Mouse (Mus musculus) v-Abl transformed pro-B cells (cell line): Measurements from ENCODE around the gene Prkci.

ENCODE experiments used
- in situ Hi-C, 2 experiments: fragments of 400-800 bp; cut with MboI; formaldehyde crosslinking; loops; one replicate each; pipeline ENCODE4 v1.15.1; 2025; ENCODE audit not compliant: unreplicated experiment in 2 of 2

The Prkci gene

DNA sequence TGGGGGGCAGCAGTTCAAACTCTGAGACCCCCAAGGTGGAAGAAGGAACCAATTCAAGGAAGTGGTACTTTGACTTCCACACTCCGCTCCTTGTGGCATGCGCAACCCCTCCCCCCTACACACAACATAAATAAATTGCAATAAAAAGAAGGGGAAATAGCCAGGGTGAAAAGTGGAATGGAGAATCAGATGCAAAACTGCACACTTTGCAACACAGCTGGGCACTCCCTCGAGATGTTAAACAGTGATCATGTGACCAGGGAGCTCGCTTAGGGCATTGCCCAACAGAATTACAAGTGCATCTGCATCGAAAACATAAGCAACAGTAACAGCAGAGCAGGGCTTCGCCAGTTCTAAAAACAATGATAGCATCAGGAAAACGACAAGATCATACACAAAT, 3.4 kb upstream of the Prkci start:
- in situ Hi-C loops: loop anchor here in 1 of 2 experiments (5.0 kb wide), 1 partner anchor 65 kb away; no protein-coding TSS in a partner anchor

DNA sequence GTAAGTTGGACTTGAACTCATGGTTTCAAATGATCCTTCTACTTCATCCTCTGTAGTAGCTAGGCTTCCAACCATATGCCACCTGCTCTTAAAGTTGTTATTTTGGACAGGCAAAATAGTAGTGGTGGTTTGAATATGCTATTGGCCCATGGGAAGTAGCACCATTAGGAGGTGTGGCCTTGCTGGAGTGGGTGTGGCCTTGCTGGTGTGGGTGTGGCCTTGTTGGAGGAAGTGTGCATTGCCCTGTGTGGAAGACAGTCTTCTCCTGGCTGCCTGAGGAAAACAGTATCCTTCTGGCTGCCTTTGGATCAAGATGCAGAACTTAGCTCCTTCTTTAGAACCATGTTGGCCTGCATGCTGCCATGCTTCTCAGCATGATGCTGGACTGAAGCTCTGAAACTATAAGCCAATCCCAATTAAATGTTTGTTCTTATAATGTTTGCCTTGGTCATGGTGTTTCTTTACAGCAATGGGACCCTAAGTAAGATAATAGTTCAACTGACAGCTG, 2.4 kb upstream of the Prkci start:
- in situ Hi-C loops: loop anchor here in 1 of 2 experiments (5.0 kb wide), 1 partner anchor 64 kb away; no protein-coding TSS in a partner anchor

DNA sequence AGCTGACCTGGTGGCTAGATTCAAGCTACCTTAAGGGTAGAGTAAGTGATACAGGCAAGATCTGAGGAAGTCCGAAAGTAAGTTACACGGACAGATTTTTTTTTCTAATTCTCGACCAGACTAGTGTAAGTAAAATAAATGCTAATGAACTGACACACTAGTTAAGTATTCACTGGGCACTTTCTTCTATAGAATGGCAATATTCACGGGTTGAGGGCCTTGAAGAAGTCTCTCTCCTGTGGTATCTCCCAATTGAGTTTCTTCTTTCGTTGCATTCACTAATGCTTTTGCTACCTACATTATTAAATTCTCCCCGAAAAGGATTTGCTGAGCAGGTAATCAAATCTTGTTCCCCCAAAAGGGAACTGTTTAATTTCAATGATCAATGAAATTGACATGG, 688 bp upstream of the Prkci start:
- in situ Hi-C loops: loop anchor here in 1 of 2 experiments (5.0 kb wide), 1 partner anchor 62 kb away; no protein-coding TSS in a partner anchor

DNA sequence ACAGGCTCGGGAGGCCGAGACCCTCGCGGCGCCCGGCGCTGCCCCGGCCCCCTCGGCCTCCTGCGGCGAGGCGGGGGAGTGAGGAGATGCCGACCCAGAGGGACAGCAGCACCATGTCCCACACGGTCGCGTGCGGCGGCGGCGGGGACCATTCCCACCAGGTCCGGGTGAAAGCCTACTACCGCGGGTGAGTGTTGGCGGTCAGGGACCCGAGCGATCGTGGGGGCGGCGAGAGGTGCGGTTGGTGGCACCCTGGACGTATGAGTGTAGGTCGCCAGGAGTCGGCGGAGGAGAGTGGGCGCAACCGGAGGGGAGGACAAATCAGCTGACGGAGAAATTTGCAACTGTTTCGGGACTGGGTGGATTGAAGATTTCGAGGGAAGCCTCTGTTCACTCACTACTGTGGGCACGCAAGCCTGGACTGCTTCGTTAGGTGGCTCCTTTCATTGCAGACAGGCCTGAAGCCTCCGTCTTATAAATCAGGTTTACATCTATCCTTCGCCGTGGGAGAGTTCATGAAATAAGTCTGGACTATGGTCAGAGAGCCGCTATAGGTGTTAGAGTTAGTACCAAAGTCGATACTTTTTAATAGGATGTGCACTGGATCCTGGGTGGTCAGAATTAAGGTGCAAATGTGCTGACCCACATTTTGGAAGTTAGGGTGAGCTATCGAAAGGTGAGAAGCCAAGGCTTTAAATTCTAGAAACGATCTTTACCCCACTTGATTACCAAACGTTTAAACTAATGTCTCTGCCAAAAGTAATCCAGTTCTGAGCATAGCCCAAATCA, 546 bp downstream of the Prkci start:
- in situ Hi-C loops: no loop called here

DNA sequence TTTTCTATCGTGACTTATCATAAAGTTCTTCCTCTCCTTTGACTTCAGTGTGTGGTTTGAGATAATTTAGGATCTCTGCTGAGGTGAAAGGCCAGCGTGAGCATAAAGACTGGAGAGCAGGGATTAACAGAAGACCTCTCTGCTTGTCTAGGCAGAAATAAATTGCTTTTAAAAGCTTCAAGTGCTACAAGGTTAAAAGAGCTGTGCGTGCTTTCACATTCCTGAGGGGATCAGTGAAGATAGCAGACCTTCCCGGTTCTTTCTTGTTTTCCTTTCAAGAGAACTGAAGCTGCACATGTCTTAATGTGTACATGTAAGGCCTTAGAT, 1.1 kb downstream of the Prkci start:
- in situ Hi-C loops: no loop called here

DNA sequence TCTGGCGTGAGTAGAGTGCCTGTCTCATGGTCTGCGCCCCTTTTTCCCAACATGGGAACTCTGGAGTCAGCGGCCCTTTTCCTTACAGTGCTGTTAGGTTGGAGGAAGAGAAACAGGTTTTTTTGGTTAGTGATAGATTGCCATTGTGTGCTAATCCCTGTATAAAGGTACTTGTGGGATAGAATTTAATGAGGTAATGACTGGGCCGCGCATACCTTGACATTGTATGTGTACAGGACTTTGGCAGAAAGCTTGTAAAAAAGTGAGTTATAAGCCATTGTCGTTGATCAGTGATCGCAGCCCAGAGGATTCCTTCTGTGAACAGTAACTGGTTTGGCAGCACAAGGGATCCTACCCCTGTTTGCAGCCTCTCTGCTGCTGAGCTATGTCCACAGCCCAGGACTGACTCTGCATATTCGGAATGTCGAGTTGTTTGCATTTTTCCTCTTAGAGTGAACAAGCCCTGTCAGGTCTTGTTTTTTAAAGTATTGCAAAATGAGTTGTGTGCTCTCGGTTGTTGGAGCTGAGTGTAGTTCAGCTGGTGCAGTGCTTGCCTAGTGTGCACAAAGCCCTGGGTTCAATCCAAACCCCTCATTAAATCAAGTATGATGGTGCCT, 4.0 kb downstream of the Prkci start:
- in situ Hi-C loops: no loop called here

DNA sequence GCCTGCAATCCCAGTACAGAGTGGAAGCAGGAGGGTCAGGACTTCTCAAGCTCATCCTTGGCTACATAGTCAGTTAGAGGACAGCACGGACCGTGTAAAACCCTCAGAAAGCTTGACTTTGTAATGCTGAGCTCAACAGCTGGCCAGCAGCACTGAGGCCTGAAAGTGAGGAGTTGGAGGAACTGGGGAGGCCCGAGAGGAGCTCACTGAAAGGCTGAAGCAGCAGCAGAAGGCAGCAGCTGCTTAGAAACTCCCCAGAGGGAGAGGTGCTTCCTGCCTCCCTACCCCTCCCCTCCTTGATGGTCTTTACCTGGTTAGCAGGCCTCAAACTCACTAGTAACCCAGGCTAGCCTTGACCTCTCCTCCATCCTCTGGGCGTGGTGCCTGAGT, 4.5 kb downstream of the Prkci start:
- in situ Hi-C loops: no loop called here

DNA sequence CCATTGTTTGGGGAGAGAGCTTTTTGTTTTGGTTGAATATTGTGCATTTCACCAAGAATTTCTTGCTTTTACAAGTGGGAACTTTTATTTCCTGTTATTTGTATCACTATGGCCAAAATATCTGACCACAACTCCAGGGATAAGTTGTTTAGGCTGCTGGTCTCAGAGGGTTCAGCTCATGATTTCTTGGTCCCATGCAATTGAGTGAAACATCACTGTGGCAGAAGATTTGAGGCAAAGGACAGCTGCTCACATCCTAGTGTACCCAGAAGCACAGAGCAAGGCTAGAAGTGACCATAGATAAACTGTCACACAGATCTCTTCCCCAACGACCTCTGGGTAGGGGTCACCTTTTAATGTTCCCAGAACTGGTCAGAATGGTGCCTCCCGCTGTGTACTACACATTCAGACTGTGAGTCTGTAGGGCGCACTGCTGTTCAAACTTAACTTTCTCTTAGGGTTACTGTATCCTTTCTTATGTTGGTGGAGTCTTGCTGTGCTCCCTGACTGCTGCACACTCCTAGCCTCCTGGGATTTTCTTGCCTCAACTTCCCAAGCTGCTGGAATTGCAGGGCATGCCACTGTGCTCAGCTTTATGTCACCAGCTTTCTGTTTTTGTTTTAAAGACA, 5.6 kb downstream of the Prkci start:
- in situ Hi-C loops: no loop called here

DNA sequence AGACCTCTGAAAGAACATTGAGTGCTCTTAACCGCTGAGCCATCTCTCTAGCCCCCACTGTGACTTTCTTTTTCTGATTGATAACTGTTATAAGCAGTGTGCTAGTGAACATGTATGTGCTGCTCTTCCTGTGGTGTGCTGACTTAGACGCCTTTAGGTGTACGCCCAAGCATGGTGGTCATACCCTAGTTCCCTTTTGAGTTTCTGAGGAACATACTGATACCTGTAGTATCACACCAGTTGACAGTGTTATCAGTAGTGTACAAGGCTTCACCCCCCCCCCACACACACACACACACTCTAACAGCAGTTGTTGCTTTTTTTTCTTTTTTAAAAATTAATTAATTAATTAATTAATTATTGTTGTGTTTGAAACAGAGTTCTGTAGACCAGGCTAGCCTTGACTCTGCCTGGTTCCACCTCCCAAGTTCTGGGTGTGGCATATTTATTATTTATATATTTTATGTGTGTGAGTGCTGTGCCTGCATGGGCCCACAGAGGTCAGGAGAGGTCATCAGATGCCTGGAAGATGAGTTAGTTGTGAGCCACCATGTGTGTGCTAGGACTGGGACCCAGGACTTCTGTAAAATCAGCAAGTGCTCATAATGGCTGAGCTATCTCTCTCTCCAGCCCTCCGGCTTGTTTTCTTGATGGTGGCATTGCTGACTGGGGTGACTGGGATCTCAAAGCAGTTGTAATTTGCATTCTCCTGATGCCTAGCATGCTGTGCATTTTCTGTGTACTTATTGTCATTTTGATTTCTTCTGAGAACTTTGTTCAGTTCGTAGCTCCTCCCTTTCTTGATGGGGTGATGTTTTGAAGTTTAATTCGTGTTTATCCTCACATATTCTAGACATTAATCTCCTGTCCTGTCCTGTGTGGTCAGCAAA, 9.0 kb downstream of the Prkci start:
- in situ Hi-C loops: no loop called here

DNA sequence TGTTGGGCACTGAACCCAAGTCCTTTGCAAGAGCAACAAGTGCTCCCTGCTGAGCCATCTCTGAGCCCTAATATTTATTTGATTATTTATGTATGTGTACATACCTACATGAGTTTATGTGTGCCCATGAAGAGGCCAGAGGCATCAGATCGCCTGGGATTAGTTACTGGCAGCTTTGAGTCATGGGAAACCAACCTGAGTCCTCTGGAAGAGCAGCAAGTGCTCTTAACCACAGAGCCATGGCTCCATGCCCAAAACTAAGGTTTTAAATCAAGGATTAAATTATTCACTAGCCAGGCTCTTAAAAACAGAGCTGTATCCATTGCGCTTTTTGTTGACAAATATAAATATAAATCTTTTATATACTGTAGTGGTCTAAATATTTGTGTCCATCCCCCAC, 18.8 kb downstream of the Prkci start:
- in situ Hi-C loops: no loop called here

DNA sequence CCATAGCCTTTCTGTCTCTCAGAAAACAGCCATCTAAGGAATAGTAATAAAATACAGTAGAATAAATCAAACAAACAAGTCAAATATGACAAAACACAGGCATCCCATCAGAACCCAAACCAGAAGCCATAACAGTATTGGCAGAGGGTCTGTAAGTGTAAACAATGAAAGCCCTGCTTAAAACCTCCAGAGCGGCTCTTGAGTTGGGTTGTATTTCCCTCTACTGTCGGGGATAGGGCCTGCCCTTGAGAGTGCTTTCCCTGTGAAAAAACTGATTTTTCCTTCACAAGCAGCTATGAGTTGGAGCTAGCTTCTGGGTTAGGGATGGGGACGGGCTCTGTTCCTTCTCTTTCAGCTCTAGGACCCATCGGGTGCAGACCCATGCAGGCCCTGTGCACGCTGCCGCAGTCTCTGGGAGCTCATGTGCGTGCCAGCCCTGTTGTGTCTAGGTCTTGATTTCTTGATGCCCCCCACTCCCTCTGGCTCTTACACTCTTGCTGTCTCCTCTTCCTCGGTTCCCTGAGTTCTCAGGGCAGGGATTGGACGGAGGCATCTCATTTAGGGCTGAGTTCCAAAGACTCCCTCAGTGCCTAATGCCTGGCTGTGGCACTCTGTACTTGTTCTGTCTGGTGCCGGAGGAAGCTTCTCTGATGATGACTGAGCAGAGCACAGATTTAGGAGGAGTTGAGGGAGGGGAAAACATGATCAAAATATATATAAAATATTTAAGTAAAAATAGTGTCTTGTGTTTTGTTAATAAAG, 20.3 kb downstream of the Prkci start:
- in situ Hi-C loops: no loop called here

DNA sequence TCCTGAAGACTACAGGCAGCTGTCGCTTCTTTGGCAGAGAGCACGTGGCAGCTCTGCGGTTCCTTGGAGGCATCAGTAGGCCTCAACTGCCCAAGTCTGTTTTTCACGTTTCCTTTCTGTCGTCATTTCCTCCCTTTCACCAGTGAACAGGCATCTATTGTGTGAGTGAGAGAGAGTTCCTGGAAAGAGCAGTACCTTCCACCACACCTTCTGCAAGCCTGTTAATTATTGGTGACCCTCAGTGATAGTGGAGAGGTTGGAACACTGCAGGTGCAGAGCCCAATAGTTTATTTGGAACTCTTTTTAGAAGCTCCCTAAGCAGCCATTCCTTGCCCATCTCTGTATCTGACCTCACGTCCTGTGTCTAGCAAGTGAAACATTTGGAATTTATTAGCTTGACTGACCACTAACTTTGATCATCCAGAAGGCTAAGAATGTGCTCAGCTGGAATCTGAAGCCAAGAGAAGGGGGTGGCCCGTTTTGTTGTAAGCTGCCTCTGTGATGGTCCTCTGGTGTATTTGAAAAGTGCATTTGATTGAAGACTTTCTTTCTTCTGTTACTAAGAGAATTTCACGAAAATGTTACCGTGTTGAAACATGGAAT, 21.1 kb downstream of the Prkci start:
- in situ Hi-C loops: no loop called here

DNA sequence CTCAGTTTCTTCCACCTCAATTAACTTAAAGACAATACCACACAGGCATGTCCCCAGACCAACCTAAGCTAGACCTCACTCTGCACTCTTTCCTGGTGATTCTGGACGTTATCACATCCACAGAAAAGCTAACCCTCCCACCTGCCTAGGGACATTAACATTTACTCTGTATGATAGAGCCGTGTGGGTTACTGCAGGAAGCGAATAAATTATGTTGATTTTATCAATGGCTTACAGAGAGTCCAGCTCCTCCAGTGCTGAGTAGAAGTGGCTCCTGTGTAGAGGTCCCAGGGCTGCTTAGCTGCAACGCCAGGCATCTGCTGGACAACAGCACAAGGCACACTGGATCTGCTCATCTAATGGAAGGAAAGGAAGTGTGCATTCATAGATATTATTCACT, 22.1 kb downstream of the Prkci start:
- in situ Hi-C loops: no loop called here

DNA sequence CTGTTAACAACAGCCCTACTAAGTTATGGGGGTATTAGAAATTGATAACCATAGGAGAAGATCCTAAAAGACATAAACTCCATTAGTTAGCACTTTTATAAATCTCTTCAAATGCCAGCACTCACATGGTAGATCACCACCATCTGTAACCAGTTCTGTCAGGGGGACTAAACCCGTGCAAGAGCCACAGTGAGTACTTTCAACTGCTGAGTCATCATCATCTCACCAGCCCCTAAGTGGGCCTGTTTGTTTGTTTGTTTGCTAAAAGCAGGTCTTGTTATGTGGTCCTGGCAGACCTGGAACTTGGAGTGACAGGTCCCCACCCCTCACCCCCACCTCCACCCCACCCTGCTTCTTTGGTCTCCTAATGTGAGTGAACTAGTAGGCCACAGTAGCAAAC, 23.7 kb downstream of the Prkci start:
- in situ Hi-C loops: no loop called here

DNA sequence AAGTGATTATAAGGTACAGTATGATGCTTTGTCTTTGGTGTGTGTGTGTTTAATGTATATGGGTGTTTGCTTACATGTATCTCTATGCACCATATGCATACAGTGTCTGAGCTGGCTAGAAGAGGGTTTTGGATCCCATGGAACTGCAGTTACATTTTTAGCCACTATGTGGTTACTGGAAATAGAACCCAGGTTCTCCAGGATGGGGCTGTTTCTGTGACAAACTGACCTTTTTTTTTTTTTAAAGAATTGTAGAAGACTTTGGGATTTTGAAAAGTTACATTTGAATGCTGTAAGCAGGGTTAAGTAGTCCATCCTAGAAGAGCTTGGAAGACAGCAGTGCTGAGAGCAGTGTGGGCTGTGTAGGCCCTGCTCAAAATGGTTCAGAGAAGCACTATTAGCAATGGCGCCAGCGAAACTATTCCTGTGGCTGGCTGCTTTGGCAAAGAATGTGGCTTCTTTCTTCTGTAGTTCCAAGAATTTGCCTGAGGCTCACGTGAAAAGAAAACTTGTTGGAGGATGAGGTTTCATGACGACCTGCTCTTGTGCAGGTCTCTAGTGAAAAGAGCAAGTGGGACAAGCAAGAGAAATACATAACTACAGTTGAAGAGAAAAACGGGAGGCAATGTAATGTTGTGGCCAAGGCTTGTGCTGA, 24.4 kb downstream of the Prkci start:
- in situ Hi-C loops: no loop called here

DNA sequence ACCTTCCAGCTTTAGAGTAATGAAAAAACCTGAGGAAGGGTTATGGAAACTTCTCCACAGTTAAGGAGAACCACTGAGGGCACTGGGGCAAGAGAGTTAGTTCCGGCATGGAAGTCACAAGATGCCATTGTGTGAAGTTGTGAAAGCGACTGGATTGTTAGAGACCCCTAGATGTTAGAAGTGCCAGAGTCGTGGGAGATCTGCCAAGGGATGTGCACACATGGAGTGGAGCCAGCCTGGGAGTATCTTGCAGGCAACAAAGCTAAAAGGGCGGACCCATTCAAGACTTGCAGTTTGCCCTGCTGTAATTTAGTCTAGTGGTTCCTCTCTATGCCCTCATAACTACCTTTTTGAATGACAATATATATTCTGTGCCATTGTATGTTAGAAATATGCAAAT, 25.1 kb downstream of the Prkci start:
- in situ Hi-C loops: no loop called here

DNA sequence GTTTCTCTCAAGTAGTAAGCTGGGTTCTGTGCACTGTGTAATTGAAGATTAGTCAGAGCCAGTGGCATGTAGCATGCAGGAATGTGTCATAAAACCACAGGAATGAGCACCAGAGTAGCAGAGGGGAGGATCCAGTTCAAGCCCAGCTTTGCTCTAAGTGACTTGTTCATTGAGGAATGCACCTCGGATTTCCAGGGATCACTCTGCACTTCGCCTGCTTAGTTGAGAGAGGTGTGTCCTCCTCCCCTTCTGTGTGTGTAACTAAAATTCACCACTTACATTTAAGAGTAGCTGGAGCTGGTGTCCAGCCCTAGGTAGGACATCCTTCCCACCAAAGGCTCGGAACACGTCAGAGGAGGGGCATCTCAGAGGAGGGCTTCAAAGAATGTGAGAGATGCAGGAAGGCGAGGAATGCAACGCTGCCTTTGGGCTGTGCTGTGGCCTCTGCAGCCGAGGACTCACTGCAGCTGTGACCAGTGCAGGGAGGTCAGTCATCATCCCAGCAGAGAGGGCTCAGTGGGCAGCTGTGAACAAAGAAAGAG, 27.4 kb downstream of the Prkci start:
- in situ Hi-C loops: no loop called here

DNA sequence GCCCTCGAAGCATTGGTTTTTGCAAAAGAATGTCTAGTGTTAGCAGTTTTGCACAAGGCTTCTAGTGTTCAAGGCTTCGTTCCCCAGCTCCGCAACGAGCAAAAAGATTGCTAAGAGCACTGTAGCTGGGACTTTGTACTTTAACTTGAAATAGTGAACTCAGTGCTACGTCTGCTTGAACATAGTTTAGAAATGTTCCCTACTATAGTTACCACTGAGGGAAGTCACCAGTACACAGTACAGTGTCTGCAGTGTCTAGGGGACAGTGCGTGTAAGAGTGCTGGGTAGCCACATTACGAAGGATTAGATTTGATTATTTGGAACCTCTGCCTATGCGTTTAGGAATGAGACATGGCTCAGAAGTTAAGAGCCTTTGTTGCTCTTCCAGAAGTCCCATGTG, 32.2 kb downstream of the Prkci start:
- in situ Hi-C loops: no loop called here

DNA sequence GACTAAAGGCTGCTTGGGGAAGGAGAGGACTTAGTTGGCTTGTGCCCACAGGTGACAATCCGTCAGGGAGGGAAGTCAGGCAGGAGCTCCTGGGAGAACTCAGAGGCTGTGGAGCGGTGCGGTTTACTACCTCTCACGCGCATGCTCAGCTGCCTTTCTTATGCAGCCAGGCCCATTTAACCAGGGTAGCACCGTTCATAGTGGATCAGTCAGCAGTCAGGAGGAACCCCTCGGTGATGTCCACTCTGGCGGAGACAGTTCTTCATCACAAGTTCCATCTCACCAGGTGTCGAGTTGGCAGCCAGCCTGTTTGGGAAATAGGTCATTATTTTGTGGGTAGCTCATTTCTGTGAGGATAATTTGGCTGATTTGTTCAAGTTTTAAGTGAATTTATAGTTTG, 36.1 kb downstream of the Prkci start:
- in situ Hi-C loops: no loop called here
